Mouse (Mus musculus): Measurements from ENCODE around the gene Abcc5. TPM values are rescaled to one million over a fixed set of nuclear protein-coding genes. Genes with fewer than 3 reads are reported as not detected.
"Not testable (repeated sequence)": the region's sequence is repeated elsewhere in the genome, so short reads cannot be mapped to it uniquely, and the experiment has no call there.

Gene Abcc5
- total RNA-seq, 2 experiments from 2014 or later = 149 to 202 TPM

DNA sequence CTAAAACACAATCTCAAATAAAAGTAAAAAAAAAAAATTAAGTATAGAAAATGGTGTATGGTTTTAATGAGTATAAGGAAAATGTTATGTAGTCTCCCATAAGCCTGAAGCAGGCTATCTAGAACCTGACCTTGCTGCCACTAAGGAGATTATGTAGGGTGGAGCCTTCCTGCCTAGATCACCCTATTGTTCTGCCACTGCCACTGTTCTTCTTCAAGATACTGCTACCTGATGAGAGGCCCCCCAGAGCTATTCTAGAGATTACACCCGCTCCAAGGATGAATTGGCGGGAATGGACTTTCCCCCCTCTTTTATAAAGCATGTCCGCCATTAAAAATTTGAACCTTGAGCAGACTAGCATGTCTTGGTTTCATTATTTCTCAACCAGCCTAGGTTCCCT is 64.7 kb downstream of the Abcc5 start:
- DNase-seq (ENCODE audit: low spot score in 2 of 2) = not testable (repeated sequence)

GRCm38 (mm10) chr16:20359643-20360295 is 66.4 kb downstream of the Abcc5 start:
- DNase-seq (ENCODE audit: low spot score in 2 of 2) = no peak

- no peak for DNase-seq (ENCODE audit: low spot score in 2 of 2)
These were observed 68.4 kb downstream of the Abcc5 start for GRCm38 (mm10) chr16:20357837-20358236.

DNA sequence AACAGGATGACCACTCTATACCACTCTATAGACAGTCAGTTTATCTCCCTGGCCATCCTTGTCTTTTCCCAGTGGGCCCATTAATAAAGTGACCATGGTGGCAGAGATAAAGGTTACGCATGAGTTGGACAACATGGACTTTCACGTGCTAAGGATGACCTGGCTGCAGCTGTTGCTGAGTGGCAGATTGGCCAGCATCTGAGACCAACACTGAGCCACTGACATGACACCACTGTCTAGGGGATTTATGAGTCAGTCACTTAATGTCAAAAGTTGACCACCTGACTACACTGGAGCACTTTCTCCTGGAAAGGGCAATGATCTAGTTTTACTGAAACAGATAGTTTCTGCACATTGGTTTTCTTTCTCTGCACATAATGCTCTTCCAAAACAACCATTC is 71.4 kb downstream of the Abcc5 start:
- DNase-seq (ENCODE audit: low spot score in 2 of 2) = no peak

GRCm38 (mm10) chr16:20354011-20354410 is 72.2 kb downstream of the Abcc5 start:
- DNase-seq (ENCODE audit: low spot score in 2 of 2) = no peak

DNA sequence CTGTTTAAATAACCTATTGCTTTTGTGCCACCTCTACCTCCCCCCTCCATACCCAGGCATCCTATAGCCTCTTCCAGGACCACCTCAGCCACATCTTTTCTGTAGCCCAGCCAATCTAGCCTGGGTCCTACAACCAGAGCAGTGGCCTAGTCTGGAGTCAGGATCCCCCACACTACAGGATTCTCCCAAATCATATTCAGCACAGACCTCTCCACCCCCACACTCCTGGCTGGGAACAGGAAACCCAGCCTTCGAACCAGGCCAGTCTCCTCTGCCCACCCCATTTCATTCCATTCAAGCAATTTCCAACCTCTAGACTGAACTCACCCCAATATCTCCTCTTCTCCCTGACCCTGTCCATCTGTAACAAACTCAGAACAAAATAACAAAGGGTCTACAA is 80.7 kb downstream of the Abcc5 start:
- DNase-seq (ENCODE audit: low spot score in 2 of 2) = no peak

GRCm38 (mm10) chr16:20338616-20339015 is 87.6 kb downstream of the Abcc5 start:
- DNase-seq (ENCODE audit: low spot score in 2 of 2) = peak in 1 of 2 experiments; percentile 23

- no peak for DNase-seq (ENCODE audit: low spot score in 2 of 2)
These were observed 91.3 kb downstream of the Abcc5 start for GRCm38 (mm10) chr16:20334918-20335317.

- DNase-seq (ENCODE audit: low spot score in 2 of 2) = no peak
These were observed 97.9 kb downstream of the Abcc5 start for GRCm38 (mm10) chr16:20328306-20328705.

DNA sequence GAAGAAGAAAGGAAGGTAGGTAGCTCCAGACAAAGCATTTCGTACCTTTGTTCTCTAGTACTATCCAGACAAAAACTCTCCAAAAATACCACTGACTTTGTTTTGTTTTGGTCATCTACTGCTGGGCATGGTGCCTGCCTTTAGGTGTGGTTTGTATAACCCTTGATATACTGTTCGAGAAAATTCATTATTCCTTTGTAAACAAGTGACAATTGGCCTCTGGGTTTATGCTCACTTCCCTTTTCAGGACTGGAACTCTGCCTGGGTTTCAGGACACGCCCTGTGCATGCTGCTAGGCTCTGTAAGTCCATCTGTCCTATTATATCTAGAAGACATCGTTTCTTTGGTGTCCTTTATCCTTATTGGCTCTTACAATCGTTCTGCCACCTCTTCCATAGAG is 100.9 kb downstream of the Abcc5 start, which contains the start of gene Cyp2ab1:
Gene Cyp2ab1 (minus strand): TSS at position 119 of the 400 bp plus-strand sequence.
- no peak for DNase-seq (ENCODE audit: low spot score in 2 of 2)

- DNase-seq (ENCODE audit: low spot score in 2 of 2) = no peak
These were observed 102.3 kb downstream of the Abcc5 start for GRCm38 (mm10) chr16:20323907-20324306.

DNA sequence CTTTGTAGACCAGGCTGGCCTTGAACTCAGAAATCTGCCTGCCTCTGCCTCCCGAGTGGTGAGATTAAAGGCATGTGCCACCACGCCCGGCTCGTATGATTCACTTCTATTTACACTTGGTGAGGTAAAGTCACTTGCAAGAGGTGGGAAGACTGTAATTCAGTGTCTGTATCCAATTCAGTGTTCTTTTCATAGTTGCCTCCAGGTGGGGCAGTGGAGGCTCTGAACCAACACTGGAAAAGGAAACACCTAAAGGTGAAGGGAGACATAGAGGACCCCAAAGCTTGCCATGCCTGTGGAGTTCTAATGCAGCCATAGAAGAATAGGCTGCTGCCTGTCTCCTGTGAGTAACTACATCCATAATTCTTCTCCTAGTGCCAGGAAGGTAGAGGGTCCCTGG is 103.9 kb downstream of the Abcc5 start:
- no peak for DNase-seq (ENCODE audit: low spot score in 2 of 2)

GRCm38 (mm10) chr16:20316770-20317169 is 109.4 kb downstream of the Abcc5 start:
- DNase-seq (ENCODE audit: low spot score in 2 of 2) = no peak

DNA sequence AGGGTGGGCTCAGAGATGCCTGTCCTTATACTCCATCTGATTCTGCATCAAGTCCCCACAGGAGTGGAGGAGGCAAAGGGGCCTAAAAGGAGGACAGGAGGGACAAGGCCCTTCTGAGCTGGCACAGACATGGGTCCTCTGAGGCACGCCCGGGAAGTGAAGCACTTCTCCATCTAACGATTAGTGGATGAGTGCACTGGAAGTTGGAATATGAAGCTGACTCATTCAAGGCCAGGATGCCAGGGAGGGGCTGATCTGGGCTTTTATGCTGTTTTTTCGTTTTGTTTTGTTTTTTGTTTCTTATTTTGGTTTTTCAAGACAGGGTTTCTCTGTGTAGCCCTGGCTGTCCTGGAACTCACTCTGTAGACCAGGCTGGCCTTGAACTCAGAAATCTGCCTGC is 110.9 kb downstream of the Abcc5 start:
- DNase-seq (ENCODE audit: low spot score in 2 of 2) = no peak

- DNase-seq (ENCODE audit: low spot score in 2 of 2) = no peak
These were observed 113.9 kb downstream of the Abcc5 start for GRCm38 (mm10) chr16:20312272-20312671.

DNA sequence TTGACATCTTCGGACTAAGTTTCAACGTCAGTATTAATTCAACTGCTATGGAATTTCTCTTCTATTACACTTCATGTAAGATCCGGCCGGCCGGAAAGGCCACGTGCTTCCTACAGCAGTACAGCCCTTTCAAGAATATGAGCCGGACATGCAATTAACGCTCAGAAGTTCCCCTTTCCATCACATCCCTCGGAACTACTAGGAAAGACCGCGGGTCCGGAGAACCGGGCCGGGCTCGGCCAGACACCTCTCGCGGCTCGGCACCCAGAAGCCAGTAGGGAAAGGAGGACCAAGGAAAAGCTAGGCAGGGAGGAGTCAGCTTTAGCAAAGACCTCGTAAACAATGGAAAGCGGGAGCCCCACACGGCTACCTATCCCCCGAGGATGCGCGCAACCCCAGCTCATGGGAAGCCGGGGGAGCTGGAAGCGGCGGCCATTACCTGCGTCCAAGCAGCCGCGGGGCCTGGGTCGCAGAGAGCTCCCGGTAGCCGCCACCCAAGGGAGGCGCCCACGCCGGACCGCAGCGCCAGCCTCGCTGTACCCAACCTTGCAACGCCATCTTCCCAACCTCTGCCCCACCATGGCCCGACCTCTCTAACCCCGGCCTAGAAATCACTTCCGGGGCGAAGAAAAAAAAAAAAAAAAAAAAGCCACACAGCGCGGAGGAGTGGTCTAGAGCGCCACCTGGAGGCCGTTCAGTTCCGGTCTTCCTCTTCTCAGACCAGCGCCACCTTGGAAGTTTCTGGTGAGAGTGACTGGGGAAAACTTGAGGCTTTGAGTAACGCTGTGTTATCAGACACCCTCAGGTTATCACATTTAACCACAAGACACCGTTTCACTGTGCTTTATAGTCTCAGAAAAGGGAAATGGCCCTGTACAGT is 124.2 kb downstream of the Abcc5 start, which contains the start of gene Parl:
Gene Parl (minus strand): TSS at position 618 of the 880 bp plus-strand sequence.
- DNase-seq (ENCODE audit: low spot score in 2 of 2) = peak; percentile 82 to 88

DNA sequence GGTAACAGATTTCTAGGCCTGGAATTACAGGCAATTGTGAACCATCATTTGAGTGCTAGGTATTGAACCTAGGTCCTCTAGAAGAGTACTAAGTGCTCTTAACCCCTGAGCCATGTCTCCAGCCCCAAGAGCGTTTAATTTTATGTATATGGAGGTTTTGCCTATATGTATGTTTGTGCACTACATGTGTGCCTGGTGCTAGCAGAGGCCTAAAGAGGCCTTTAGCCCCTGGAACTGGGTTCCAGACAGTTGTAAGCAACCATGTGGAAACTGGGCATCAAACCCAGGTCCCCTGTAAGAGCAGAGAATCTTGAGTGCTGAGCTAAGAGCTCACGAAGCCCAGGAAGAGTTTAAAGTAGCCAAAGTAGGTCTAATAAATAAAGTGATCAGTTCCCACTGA is 126.1 kb downstream of the Abcc5 start:
- no peak for DNase-seq (ENCODE audit: low spot score in 2 of 2)

Other genes starting within 250 kb of the Abcc5 start
- 10 to 100 TPM; 15.9 to 16.6 TPM for gene Map6d1, start 185.0 kb downstream of the Abcc5 start, total RNA-seq (2021)
- gene Parl, start 124.0 kb downstream of the Abcc5 start, total RNA-seq (2021) = 10 to 100 TPM; 66.1 to 71.4 TPM
- not detected for gene Cyp2ab1, start 101.0 kb downstream of the Abcc5 start, total RNA-seq (2021)
- 10 to 100 TPM; 59.6 to 61.7 TPM for gene Eif2b5, start 72.4 kb upstream of the Abcc5 start, total RNA-seq (2021)
- 10 to 100 TPM; 83.1 to 87.2 TPM for gene Dvl3, start 90.6 kb upstream of the Abcc5 start, total RNA-seq (2021)
- gene Ap2m1, start 109.1 kb upstream of the Abcc5 start, total RNA-seq (2021) = 100 to 1,000 TPM; 893 to 941 TPM
- gene Abcf3, start 122.2 kb upstream of the Abcc5 start, total RNA-seq (2021) = 10 to 100 TPM; 61.3 to 90.1 TPM
- 10 to 100 TPM; 44.4 to 45.6 TPM for gene Vwa5b2, start 163.1 kb upstream of the Abcc5 start, total RNA-seq (2021)
- gene Eef1akmt4, start 185.2 kb upstream of the Abcc5 start, total RNA-seq (2021) = 1 to 10 TPM; 2.9 TPM
- under 1 TPM in 1 of 2 experiments, not detected in 1; 0.53 TPM for gene Gm49333, start 185.2 kb upstream of the Abcc5 start, total RNA-seq (2021)
- 10 to 100 TPM; 12.4 to 14.0 TPM for gene Alg3, start 185.3 kb upstream of the Abcc5 start, total RNA-seq (2021)
- 100 to 1,000 TPM; 143 to 153 TPM for gene Camk2n2, start 194.9 kb upstream of the Abcc5 start, total RNA-seq (2021)
- gene Ece2, start 203.4 kb upstream of the Abcc5 start, total RNA-seq (2021) = 10 to 100 TPM; 29.5 to 33.8 TPM
- 100 to 1,000 TPM; 248 to 270 TPM for gene Psmd2, start 225.3 kb upstream of the Abcc5 start, total RNA-seq (2021)
- 100 to 1,000 TPM; 349 to 379 TPM for gene Eif4g1, start 241.9 kb upstream of the Abcc5 start, total RNA-seq (2021)